Mouse (Mus musculus): Measurements from ENCODE around the gene Kctd13. TPM values are rescaled to one million over a fixed set of nuclear protein-coding genes. Genes with fewer than 3 reads are reported as not detected.
"Not testable (repeated sequence)": the region's sequence is repeated elsewhere in the genome, so short reads cannot be mapped to it uniquely, and the experiment has no call there.

Kctd13 gene
- polyA plus RNA-seq, 1 experiment from 2014 or later = 17.5 TPM

DNA sequence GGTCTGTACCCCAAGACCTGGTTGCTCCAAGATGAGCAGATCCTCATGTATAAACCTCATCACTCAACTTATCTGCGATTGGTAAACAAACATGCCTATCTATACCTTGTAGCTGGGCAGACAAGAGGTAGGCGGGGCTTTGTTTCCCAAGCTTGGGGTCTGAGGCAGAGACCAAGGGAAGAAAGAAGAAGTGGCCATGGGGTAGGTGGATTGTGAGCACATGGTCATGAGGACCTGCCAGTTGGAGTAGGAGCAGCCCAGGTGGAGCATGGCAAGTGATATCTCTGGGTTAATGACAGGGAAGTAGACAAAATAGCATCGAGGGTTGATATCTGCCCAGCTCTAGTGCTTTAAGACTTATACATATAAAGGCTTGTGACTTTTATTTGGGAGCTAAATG, 13.8 kb upstream of the Kctd13 start:
- 93% methylated on average over 3 of the region's 3 CpGs for WGBS

DNA sequence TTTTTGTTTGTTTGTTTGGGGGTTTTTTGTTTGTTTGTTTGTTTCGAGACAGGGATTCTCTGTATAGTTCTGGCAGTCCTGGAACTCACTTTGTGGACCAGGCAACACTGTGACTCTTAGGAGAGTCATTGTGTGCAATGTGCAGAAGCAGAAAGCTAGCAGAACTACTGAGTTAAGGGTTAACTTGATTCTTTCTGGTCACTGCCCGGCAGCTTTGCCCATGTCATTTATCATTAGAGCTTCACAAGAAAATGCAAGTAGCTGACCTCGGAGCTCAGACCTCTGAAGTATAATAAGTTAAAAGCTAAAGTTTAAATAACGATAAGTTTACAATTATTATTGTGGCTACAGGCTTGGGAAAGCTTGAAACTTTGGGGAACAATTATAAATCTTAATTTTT, 10.3 kb upstream of the Kctd13 start:
- not testable (repeated sequence) for DNase-seq (ENCODE audit: extremely low spot score, low spot score); H3K27me3 ChIP-seq (ENCODE audit: poor library complexity, severe bottlenecking); H3K4me3 ChIP-seq; H3K9me3 ChIP-seq; H3K36me3 ChIP-seq (replicated peaks); H3K27ac ChIP-seq
- peaks cover 21% of the 10 kb centered on the region for H3K4me1 ChIP-seq
- 60% methylated on average over 4 of the region's 4 CpGs for WGBS

More for the DNA sequence above, 13.8 kb upstream of the Kctd13 start:
- no peak overlapping the region for H3K4me3 ChIP-seq
- DNase-seq (ENCODE audit: extremely low spot score, low spot score) = no peak
- H3K27ac ChIP-seq = no peak overlapping the region
- H3K9me3 ChIP-seq = no peaks in the 10 kb centered on the region
- H3K36me3 ChIP-seq (replicated peaks) = no peaks in the 10 kb centered on the region
- peaks cover 3% of the 10 kb centered on the region; the same call in 1 of the 2 replicates for H3K4me1 ChIP-seq
- no peaks in the 10 kb centered on the region for H3K27me3 ChIP-seq (ENCODE audit: poor library complexity, severe bottlenecking)

DNA sequence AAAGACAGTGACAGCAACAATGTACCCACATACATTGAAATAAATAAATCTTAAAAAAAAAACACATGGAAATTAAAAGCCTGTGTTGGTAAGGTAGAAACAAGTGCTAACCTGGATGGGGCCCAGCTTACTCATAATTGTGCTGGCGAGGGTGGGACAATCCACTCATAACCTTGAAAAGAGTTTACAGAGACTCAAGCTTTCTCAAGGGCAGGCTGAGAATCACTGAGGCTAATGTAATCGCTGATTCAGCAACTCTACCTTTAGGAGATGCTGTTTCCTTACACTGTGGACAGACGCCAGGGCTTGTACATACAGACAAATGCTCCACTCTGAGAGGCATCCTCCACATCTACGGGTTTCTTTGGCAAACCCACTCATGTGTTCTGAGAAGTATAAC, 8.7 kb upstream of the Kctd13 start:
- Histone ChIP-seq H3K27me3 (ENCODE audit: poor library complexity, severe bottlenecking) (no peaks in the 10 kb centered on the region), H3K36me3 (replicated peaks) (no peaks in the 10 kb centered on the region), H3K27ac (no peak overlapping the region), H3K4me3 (no peak overlapping the region), H3K9me3 (no peaks in the 10 kb centered on the region), H3K4me1 (peaks cover 28% of the 10 kb centered on the region)
- WGBS = 93% methylated on average over 4 of the region's 4 CpGs
- no peak for DNase-seq (ENCODE audit: extremely low spot score, low spot score)

DNA sequence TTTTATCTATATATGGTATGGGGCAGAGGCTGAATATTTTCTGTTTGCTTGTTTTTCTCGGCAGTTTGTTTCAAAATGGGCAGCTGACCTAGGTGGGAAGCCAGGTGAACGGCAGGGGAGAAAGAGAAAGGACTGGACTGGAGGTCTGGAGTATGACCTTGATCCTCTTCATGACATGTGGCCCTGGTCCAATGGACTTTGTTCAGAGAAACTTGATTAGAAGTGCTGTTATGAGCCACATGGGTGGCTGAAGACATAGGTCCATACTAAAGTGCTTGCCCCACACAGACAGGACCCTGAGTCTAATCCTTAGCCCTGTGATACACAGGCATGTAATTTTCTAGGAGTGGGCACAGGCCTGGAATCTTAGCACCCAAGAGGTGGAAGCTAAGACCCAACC, 7.1 kb upstream of the Kctd13 start:
- no peaks in the 10 kb centered on the region for H3K36me3 ChIP-seq (replicated peaks)
- H3K4me3 ChIP-seq = peak overlapping the region; percentile 28; the same call in 1 of the 2 replicates
- H3K27me3 ChIP-seq (ENCODE audit: poor library complexity, severe bottlenecking) = no peaks in the 10 kb centered on the region
- no peak for DNase-seq (ENCODE audit: extremely low spot score, low spot score)
- H3K9me3 ChIP-seq = no peaks in the 10 kb centered on the region
- peaks cover 28% of the 10 kb centered on the region for H3K4me1 ChIP-seq
- 86% methylated on average over 2 of the region's 2 CpGs for WGBS
- peak overlapping the region; percentile 81 for H3K27ac ChIP-seq

DNA sequence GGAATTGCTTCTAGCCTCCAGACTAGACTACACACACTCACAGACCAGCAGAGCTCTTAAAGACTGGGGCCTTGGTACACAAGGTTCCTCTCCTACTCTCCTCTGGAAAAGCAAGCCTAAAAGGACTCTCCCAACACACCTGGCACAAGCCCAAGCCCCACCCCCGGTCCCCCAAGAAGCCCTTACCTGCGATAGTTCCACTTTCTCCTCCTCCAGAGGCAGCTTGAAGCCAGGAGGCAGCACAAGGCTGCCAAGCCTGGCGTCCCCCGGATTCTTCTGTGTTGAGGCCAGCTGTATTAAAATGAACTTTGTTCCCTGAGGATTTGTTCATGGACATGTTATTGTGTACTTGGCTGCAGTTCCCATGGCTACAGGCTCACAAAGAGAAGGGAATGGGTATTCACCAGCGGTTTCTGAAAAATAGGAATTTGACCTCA, 6.0 kb upstream of the Kctd13 start, which contains the start of gene Tmem219:
Gene Tmem219, minus strand, starts transcription at position 294 of the 437 bp plus-strand sequence.
- Histone ChIP-seq H3K27ac (peak within 1 kb of the TSS; percentile 81), H3K36me3 (replicated peaks) (no peaks in the 10 kb centered on the region), H3K9me3 (no peaks in the 10 kb centered on the region), H3K4me3 (peak within 1 kb of the TSS; percentile 28), H3K27me3 (ENCODE audit: poor library complexity, severe bottlenecking) (no peaks in the 10 kb centered on the region), H3K4me1 (peaks cover 28% of the 10 kb centered on the region)
- 67% methylated on average over 5 of the region's 5 CpGs for WGBS
- no peak for DNase-seq (ENCODE audit: extremely low spot score, low spot score)

DNA sequence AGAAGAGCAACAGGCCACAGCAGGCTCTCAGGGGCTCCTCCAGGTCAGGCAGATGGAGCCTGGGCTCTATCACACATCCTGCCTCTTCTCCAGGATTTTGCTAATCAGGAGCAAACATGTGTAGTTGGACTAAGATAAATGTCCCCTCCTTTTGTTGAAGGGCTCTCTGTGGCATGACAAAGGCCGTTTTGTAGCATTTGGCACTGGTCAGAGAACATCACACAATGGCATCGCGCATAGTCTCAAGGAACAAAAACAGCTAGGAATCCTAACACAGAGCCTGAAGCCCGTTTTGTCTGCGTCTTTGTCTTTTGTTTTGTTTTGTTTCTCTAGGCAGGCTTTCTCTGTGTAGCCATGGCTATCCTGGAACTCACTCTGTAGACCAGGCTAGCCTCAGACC, 4.7 kb upstream of the Kctd13 start:
- Histone ChIP-seq H3K9me3 (no peaks in the 10 kb centered on the region), H3K4me3 (no peak overlapping the region), H3K36me3 (replicated peaks) (no peaks in the 10 kb centered on the region), H3K27ac (peak overlapping the region; percentile 67), H3K4me1 (peaks cover 32% of the 10 kb centered on the region), H3K27me3 (ENCODE audit: poor library complexity, severe bottlenecking) (no peaks in the 10 kb centered on the region)
- 72% methylated on average over 5 of the region's 5 CpGs for WGBS
- DNase-seq (ENCODE audit: extremely low spot score, low spot score) = no peak

DNA sequence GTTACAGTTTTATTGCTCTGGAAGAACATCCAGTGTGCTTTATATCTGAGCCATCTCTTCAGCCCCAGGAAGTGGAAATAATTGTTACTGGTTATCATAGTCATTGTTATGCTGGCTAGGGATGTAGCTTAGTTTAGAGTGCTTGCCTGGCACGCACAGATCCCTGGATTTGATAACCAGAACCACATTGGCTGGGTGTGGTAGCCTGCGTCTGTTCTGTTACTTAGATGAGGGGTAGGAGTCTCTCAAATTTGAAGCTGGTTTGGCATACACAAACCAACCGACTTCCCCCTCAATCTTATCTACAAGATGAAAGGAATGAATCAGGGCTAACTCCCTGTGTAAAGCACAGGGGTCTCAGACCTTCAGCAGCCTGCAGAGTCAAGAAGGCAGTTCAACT, 2.4 kb upstream of the Kctd13 start:
- peaks cover 46% of the 10 kb centered on the region for H3K4me1 ChIP-seq
- H3K36me3 ChIP-seq (replicated peaks) = peaks cover 13% of the 10 kb centered on the region
- no peak for DNase-seq (ENCODE audit: extremely low spot score, low spot score)
- WGBS = 59% methylated on average over 3 of the region's 3 CpGs
- H3K4me3 ChIP-seq = no peak overlapping the region
- H3K9me3 ChIP-seq = no peaks in the 10 kb centered on the region
- no peaks in the 10 kb centered on the region for H3K27me3 ChIP-seq (ENCODE audit: poor library complexity, severe bottlenecking)
- H3K27ac ChIP-seq = no peak overlapping the region

DNA sequence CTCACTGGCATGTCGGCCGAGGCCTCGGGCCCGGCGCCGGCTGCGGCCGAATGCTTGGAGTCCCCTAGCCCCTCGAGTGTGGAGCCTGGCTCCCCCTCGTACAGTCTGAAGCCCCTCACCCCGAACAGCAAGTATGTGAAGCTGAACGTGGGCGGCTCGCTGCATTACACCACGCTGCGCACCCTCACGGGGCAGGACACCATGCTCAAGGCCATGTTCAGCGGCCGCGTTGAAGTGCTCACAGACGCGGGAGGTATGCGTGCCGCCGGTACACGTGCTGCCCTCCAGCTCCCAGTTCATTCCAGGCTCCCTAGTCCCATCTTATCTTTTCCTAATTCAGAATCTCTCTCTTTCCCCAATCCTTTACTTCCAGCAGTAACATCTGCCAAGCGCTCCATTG, 367 bp downstream of the Kctd13 start:
- H3K4me3 ChIP-seq = peak overlapping the region; percentile 70
- H3K9me3 ChIP-seq = no peaks in the 10 kb centered on the region
- H3K36me3 ChIP-seq (replicated peaks) = peaks cover 38% of the 10 kb centered on the region
- peaks cover 28% of the 10 kb centered on the region for H3K4me1 ChIP-seq
- H3K27me3 ChIP-seq (ENCODE audit: poor library complexity, severe bottlenecking) = no peaks in the 10 kb centered on the region
- H3K27ac ChIP-seq = peak overlapping the region; percentile 87
- under 1% methylated on average over 27 of the region's 27 CpGs for WGBS
- no peak for DNase-seq (ENCODE audit: extremely low spot score, low spot score)

DNA sequence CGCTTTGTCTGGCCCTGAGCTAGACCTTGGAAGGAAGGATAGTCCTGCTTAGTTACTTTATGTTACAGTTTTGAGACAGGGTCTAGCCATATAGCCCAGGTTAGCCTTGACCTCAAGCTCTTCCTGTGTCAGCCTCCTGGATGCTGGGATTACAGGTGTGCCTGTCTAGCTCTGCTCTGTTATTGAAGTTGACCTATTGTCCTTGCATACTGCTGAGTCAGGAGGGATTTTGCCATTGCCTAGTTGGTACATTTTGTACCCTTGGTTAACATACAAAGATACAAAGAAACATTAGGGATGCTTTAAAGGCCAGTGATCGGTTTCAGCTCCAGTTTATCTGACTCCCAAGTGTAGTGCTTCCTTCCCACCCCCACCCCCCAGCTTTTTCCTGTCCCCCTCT, 4.0 kb downstream of the Kctd13 start:
- 87% methylated on average over 2 of the region's 2 CpGs for WGBS
- peaks cover 74% of the 10 kb centered on the region for H3K36me3 ChIP-seq (replicated peaks)
- no peak overlapping the region for H3K4me3 ChIP-seq
- no peak for DNase-seq (ENCODE audit: extremely low spot score, low spot score)
- H3K27ac ChIP-seq = no peak overlapping the region
- H3K9me3 ChIP-seq = no peaks in the 10 kb centered on the region
- peaks cover 25% of the 10 kb centered on the region for H3K4me1 ChIP-seq
- no peaks in the 10 kb centered on the region for H3K27me3 ChIP-seq (ENCODE audit: poor library complexity, severe bottlenecking)

DNA sequence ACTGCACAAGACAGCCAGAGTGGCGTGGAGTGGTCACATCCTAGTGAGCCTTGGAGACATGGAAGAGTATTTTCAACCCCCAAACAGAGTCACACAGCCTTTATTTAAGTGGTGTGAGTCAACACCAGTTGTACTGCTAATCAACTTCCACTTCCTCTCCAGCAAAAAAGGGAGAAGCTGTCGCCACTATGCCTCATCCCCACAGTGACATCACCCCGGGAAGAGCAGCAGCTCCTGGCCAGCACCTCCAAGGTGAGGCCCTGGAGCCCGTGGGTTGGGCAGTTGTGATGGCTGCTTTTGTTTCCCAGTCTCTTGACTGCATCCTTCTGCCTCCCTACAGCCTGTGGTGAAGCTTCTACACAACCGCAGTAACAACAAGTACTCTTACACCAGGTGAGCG, 12.5 kb downstream of the Kctd13 start:
- Histone ChIP-seq H3K36me3 (replicated peaks) (peaks cover 84% of the 10 kb centered on the region), H3K9me3 (no peaks in the 10 kb centered on the region), H3K4me1 (peaks cover 10% of the 10 kb centered on the region; the same call in 1 of the 2 replicates), H3K27me3 (ENCODE audit: poor library complexity, severe bottlenecking) (no peaks in the 10 kb centered on the region), H3K4me3 (no peak overlapping the region), H3K27ac (no peak overlapping the region)
- DNase-seq (ENCODE audit: extremely low spot score, low spot score) = no peak
- 50% methylated on average over 6 of the region's 6 CpGs for WGBS

DNA sequence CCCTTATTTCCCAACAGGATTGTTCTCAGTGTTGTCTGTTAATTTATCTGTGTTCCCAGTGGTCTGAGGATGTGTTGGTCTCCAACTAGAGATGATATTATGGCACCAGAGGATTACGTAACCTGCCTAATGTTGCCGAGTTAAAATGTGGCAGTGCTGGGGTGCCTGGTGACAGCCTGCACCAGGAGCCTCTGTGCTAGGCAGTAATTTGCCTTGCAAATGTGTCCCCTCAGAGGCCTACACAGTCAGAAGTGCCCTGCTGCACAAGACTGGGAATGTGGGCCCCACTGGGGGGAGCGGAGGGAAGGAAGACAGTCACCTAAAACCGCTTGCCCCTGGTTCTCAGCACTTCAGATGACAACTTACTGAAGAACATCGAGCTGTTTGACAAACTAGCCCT, 13.1 kb downstream of the Kctd13 start:
- WGBS = 85% methylated on average over 5 of the region's 5 CpGs
- no peak for DNase-seq (ENCODE audit: extremely low spot score, low spot score)
- H3K27ac ChIP-seq = no peak overlapping the region
- H3K4me1 ChIP-seq = peaks cover 10% of the 10 kb centered on the region; the same call in 1 of the 2 replicates
- H3K27me3 ChIP-seq (ENCODE audit: poor library complexity, severe bottlenecking) = no peaks in the 10 kb centered on the region
- no peaks in the 10 kb centered on the region for H3K9me3 ChIP-seq
- H3K36me3 ChIP-seq (replicated peaks) = peaks cover 83% of the 10 kb centered on the region
- no peak overlapping the region for H3K4me3 ChIP-seq

DNA sequence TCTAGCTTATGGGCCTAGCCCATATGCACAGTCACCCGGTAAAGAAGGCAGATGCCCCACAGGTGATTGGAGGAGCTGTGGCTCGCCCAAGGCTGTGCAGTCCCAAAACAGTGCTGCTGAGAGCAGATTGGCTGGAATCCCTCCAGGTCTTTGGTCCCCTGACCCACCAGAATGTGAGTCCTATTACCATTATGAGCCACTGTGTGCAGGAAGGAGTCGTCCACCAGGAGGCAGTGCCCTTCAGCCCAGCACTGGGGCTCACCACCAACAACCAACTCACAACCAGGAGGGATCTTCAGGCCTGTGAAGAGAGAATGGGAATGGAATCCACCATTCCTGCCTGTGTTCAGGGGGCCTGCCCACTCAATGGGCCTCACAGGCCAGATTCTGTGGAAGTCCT, 17.9 kb downstream of the Kctd13 start:
- H3K4me3 ChIP-seq = no peak overlapping the region
- DNase-seq (ENCODE audit: extremely low spot score, low spot score) = peak; percentile 30
- H3K36me3 ChIP-seq (replicated peaks) = peaks cover 49% of the 10 kb centered on the region
- no peaks in the 10 kb centered on the region for H3K9me3 ChIP-seq
- peaks cover 28% of the 10 kb centered on the region for H3K4me1 ChIP-seq
- 47% methylated on average over 3 of the region's 3 CpGs for WGBS
- H3K27me3 ChIP-seq (ENCODE audit: poor library complexity, severe bottlenecking) = peaks cover 35% of the 10 kb centered on the region
- H3K27ac ChIP-seq = no peak overlapping the region

DNA sequence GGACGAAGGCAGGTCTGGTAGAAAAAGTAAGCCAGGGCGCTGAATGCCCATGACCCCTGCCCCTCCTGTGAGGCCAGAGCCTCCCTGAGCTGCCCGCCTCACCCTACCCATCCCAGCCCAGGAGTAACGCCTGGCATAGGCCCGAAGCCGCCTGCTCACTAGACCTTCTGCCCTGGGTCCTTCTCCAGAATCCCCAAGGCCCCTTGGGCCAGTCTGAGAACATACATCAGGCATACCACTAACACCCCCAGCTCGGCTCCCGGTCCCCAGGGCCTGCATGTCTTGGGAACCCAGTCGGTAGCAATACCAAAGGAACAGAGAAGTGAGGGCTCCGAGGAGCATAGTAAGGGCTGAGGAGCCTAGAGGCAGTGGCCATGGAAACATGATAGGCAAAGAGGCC, 19.9 kb downstream of the Kctd13 start:
- WGBS = 84% methylated on average over 10 of the region's 10 CpGs
- H3K36me3 ChIP-seq (replicated peaks) = peaks cover 29% of the 10 kb centered on the region
- H3K4me1 ChIP-seq = peaks cover 29% of the 10 kb centered on the region
- peaks cover 56% of the 10 kb centered on the region for H3K27me3 ChIP-seq (ENCODE audit: poor library complexity, severe bottlenecking)
- DNase-seq (ENCODE audit: extremely low spot score, low spot score) = no peak
- H3K27ac ChIP-seq = no peak overlapping the region
- H3K9me3 ChIP-seq = no peaks in the 10 kb centered on the region
- peak overlapping the region; percentile 62; the same call in 1 of the 2 replicates for H3K4me3 ChIP-seq

DNA sequence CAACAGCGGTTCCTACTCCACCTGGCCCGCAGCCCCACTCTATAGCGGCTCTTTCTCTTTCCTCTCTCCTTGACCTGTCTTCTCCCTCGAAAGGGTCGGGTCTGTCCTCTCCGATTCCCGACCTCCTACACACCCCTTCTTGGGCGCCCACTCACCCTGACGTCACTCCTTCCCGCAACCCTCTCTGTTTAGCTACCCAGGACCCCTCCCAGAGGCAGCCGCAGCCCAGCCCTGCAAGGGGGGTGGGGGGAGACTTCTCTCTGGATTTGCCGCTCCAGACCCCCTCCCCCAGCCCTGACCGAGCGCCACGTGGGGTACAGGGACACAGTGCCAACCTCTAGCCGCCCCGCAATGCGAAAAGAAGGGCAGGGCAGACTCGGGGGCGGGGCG, 20.7 kb downstream of the Kctd13 start, which contains the start of gene Asphd1:
Gene Asphd1, minus strand, starts transcription at position 180 of the 390 bp plus-strand sequence.
- Histone ChIP-seq H3K27ac (peak within 1 kb of the TSS; percentile 54; the same call in 1 of the 2 replicates), H3K36me3 (replicated peaks) (peaks cover 22% of the 10 kb centered on the region), H3K4me3 (peak within 1 kb of the TSS; percentile 62), H3K4me1 (peaks cover 29% of the 10 kb centered on the region), H3K9me3 (no peaks in the 10 kb centered on the region), H3K27me3 (ENCODE audit: poor library complexity, severe bottlenecking) (peaks cover 58% of the 10 kb centered on the region)
- no peak for DNase-seq (ENCODE audit: extremely low spot score, low spot score)
- WGBS = under 1% methylated on average over 21 of the region's 21 CpGs
